Mouse (Mus musculus): Measurements from ENCODE around the gene Vmn1r24. TPM values are rescaled to one million over a fixed set of nuclear protein-coding genes. Genes with fewer than 3 reads are reported as not detected.
"Not testable (repeated sequence)": the region's sequence is repeated elsewhere in the genome, so short reads cannot be mapped to it uniquely, and the experiment has no call there.

Vmn1r24 gene
- polyA plus RNA-seq (2016; fragmentation: Nextera tagmentation; extraction: Ambion mirVana) = not detected in 2 replicates

- not testable (repeated sequence) for H3K9me3 ChIP-seq; H3K4me1 ChIP-seq; H3K4me3 ChIP-seq; H3K27ac ChIP-seq (replicated peaks); DNase-seq (ENCODE audit: low spot score); H3K27me3 ChIP-seq (replicated peaks; ENCODE audit: low read depth, poor library complexity, severe bottlenecking); H3K36me3 ChIP-seq (replicated peaks)
- 88% methylated on average over 1 of the region's 1 CpGs for WGBS
These were observed at the start of gene Vmn1r24 for GRCm38 (mm10) chr6:57961403-57961802. Vmn1r24 (minus strand) TSS chr6:57961503.

GRCm38 (mm10) chr6:57980710-57981109 lies 19.4 kb upstream of the Vmn1r24 start, which contains the start of gene Vmn1r25:
Vmn1r25 (minus strand) TSS chr6:57980810.
- WGBS = 65% methylated on average over 3 of the region's 3 CpGs
- no peak within 1 kb of the TSS for H3K4me3 ChIP-seq

DNA sequence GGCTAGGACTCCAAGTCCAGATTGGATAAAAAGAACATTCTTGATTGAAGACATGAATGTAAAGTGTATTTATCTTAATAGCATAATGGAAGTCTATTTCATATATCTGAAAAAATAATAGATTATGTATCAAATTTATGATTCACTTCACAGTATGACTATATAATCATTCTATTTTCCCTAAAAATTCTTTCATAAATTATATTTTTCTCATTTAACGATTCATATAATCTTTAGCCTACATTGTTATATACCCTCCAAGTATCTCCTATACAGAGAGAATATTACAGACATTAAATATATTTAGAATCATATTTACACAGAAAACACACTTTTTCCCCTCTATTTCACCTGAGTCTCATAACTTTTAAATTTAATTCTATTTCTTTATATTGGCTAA lies 34.6 kb downstream of the Vmn1r24 start, which contains the start of gene Vmn1r23:
TSS of gene Vmn1r23 (minus strand) at position 101 of the 400 bp plus-strand sequence.
- no peaks in the 10 kb centered on the region for H3K36me3 ChIP-seq (replicated peaks)
- H3K27ac ChIP-seq (replicated peaks) = no peak within 1 kb of the TSS
- no peaks in the 10 kb centered on the region for H3K27me3 ChIP-seq (replicated peaks; ENCODE audit: low read depth, poor library complexity, severe bottlenecking)
- no peaks in the 10 kb centered on the region for H3K4me1 ChIP-seq
- 91% methylated on average over 1 of the region's 1 CpGs for WGBS
- no peaks in the 10 kb centered on the region for H3K9me3 ChIP-seq
- no peak within 1 kb of the TSS for H3K4me3 ChIP-seq
- no peak for DNase-seq (ENCODE audit: low spot score)

More at GRCm38 (mm10) chr6:57980710-57981109, 19.4 kb upstream of the Vmn1r24 start, which contains the start of gene Vmn1r25:
- Histone ChIP-seq H3K4me1 (no peaks in the 10 kb centered on the region), H3K36me3 (replicated peaks) (no peaks in the 10 kb centered on the region), H3K9me3 (no peaks in the 10 kb centered on the region), H3K27ac (replicated peaks) (no peak within 1 kb of the TSS), H3K27me3 (replicated peaks; ENCODE audit: low read depth, poor library complexity, severe bottlenecking) (no peaks in the 10 kb centered on the region)
- no peak for DNase-seq (ENCODE audit: low spot score)

DNA sequence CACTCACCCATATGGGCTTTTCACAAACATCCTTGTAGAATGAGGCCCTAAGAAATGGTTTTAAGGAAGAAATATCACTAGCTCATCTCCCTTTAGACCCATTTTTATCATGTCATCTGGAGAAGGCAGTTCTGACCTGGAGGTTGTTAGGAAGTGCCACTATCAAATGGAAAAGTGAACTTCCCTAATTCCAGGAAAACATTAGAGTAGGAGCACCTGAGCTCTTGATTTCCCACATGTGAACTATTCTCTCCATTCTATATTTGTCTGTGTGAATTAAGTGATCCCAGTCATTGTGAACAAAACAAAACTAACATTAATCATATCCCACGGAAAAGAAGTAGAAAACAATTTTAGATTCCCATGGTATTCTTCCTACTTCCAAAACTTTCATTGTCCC lies 53.4 kb downstream of the Vmn1r24 start, which contains the start of gene Vmn1r22:
TSS of gene Vmn1r22 (minus strand) at position 101 of the 400 bp plus-strand sequence.
- H3K4me1 ChIP-seq = no peaks in the 10 kb centered on the region
- H3K27ac ChIP-seq (replicated peaks) = no peak within 1 kb of the TSS
- no peaks in the 10 kb centered on the region for H3K27me3 ChIP-seq (replicated peaks; ENCODE audit: low read depth, poor library complexity, severe bottlenecking)
- DNase-seq (ENCODE audit: low spot score) = no peak
- no peaks in the 10 kb centered on the region for H3K36me3 ChIP-seq (replicated peaks)
- H3K4me3 ChIP-seq = no peak within 1 kb of the TSS
- WGBS = 83% methylated on average over 1 of the region's 1 CpGs
- no peaks in the 10 kb centered on the region for H3K9me3 ChIP-seq

Other genes with a start within 250 kb of the Vmn1r24 start
- gene Vopp1, start 136.3 kb downstream of the Vmn1r24 start, polyA plus RNA-seq (2016; fragmentation: Nextera tagmentation; extraction: Ambion mirVana) = 63.3 and 66.0 TPM in 2 replicates
- not detected in 2 replicates for gene Vmn1r21, start 111.2 kb downstream of the Vmn1r24 start, polyA plus RNA-seq (2016; fragmentation: Nextera tagmentation; extraction: Ambion mirVana)
- not detected in 2 replicates for gene Vmn1r22, start 53.5 kb downstream of the Vmn1r24 start, polyA plus RNA-seq (2016; fragmentation: Nextera tagmentation; extraction: Ambion mirVana)
- not detected in 2 replicates for gene Vmn1r23, start 34.7 kb downstream of the Vmn1r24 start, polyA plus RNA-seq (2016; fragmentation: Nextera tagmentation; extraction: Ambion mirVana)
- gene Vmn1r25, start 19.3 kb upstream of the Vmn1r24 start, polyA plus RNA-seq (2016; fragmentation: Nextera tagmentation; extraction: Ambion mirVana) = not detected in 2 replicates
- not detected in 2 replicates for gene Vmn1r26, start 53.7 kb upstream of the Vmn1r24 start, polyA plus RNA-seq (2016; fragmentation: Nextera tagmentation; extraction: Ambion mirVana)

All from embryonic facial prominence, embryonic 10.5 days (tissue).